Mouse (Mus musculus): Measurements from ENCODE around the gene Pin1rt1.

DNA sequence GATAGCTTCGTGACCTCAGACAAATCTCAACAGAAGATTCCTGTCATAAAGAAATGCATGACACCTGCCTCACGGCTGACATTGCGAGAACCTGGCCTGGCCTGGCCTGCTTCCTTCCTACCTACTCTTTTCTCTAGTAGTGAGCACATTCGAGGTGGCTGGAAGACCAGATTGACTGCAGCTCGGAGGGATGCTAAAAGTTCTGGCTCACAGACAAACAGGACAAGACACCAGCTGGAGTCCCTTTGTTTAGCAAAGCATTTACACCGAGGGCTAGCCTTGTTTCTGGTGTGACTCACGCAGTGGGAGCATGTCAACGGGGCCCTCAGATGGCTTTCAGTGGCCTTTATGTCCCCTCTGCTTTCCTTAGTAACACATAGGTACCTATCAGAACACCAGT lies 27.5 kb downstream of the Pin1rt1 start:
- TF ChIP-seq CTCF (IDR thresholded peaks at IDR 0.05; ENCODE audit: insufficient read depth, low read length) (no peak), POLR2A (IDR thresholded peaks at IDR 0.05; ENCODE audit: borderline replicate concordance, extremely low read depth, low read depth, low read length) (no peak)
